Mouse (Mus musculus): ENCODE data around the gene Gtpbp4. TPM values are rescaled to one million over a fixed set of nuclear protein-coding genes. Genes with fewer than 3 reads are reported as not detected.
"Not testable (repeated sequence)": the region's sequence is repeated elsewhere in the genome, so short reads cannot be mapped to it uniquely, and the experiment has no call there.

Gene Gtpbp4
- polyA plus RNA-seq, 1 experiment = 7.5 TPM

GRCm38 (mm10) chr13:8948131-8948530 is 47.8 kb downstream of the Gtpbp4 start, which contains the start of gene Gm9745:
Gm9745 (minus strand) TSS chr13:8948231.
- not testable (repeated sequence) for H3K27ac ChIP-seq (ENCODE audit: insufficient read depth, low read depth, low read length); DNase-seq; H3K4me3 ChIP-seq (ENCODE audit: insufficient read depth, low read depth, low read length); H3K27me3 ChIP-seq (replicated peaks; ENCODE audit: control insufficient read depth, insufficient read depth, low read length); H3K36me3 ChIP-seq (ENCODE audit: control insufficient read depth, insufficient read depth, low read length); H3K4me1 ChIP-seq (ENCODE audit: control insufficient read depth, insufficient read depth, low read length)

GRCm38 (mm10) chr13:8943828-8944227 is 52.1 kb downstream of the Gtpbp4 start:
- DNase-seq; H3K4me3 ChIP-seq (ENCODE audit: insufficient read depth, low read depth, low read length); H3K36me3 ChIP-seq (ENCODE audit: control insufficient read depth, insufficient read depth, low read length); H3K4me1 ChIP-seq (ENCODE audit: control insufficient read depth, insufficient read depth, low read length); H3K27me3 ChIP-seq (replicated peaks; ENCODE audit: control insufficient read depth, insufficient read depth, low read length); H3K27ac ChIP-seq (ENCODE audit: insufficient read depth, low read depth, low read length): not testable (repeated sequence)
- WGBS = no CpG with 5 or more reads among the region's 5 CpGs

- 0% methylated on average over 1 of the region's 5 CpGs for WGBS
- not testable (repeated sequence) for H3K27me3 ChIP-seq (replicated peaks; ENCODE audit: control insufficient read depth, insufficient read depth, low read length); H3K36me3 ChIP-seq (ENCODE audit: control insufficient read depth, insufficient read depth, low read length); DNase-seq; H3K4me3 ChIP-seq (ENCODE audit: insufficient read depth, low read depth, low read length); H3K4me1 ChIP-seq (ENCODE audit: control insufficient read depth, insufficient read depth, low read length); H3K27ac ChIP-seq (ENCODE audit: insufficient read depth, low read depth, low read length)
Observed at GRCm38 (mm10) chr13:8941701-8942100, 54.2 kb downstream of the Gtpbp4 start.

GRCm38 (mm10) chr13:8941110-8941509 is 54.8 kb downstream of the Gtpbp4 start:
- not testable (repeated sequence) for H3K27me3 ChIP-seq (replicated peaks; ENCODE audit: control insufficient read depth, insufficient read depth, low read length); H3K27ac ChIP-seq (ENCODE audit: insufficient read depth, low read depth, low read length); H3K4me1 ChIP-seq (ENCODE audit: control insufficient read depth, insufficient read depth, low read length); H3K4me3 ChIP-seq (ENCODE audit: insufficient read depth, low read depth, low read length); H3K36me3 ChIP-seq (ENCODE audit: control insufficient read depth, insufficient read depth, low read length); DNase-seq
- WGBS = 86% methylated on average over 4 of the region's 4 CpGs

GRCm38 (mm10) chr13:8937611-8938140 is 58.2 kb downstream of the Gtpbp4 start:
- not testable (repeated sequence) for H3K27me3 ChIP-seq (replicated peaks; ENCODE audit: control insufficient read depth, insufficient read depth, low read length); H3K4me1 ChIP-seq (ENCODE audit: control insufficient read depth, insufficient read depth, low read length); H3K36me3 ChIP-seq (ENCODE audit: control insufficient read depth, insufficient read depth, low read length); H3K4me3 ChIP-seq (ENCODE audit: insufficient read depth, low read depth, low read length); H3K27ac ChIP-seq (ENCODE audit: insufficient read depth, low read depth, low read length); DNase-seq
- 78% methylated on average over 6 of the region's 6 CpGs for WGBS

- H3K4me3 ChIP-seq (ENCODE audit: insufficient read depth, low read depth, low read length) = no peak overlapping the region
- WGBS = 71% methylated on average over 2 of the region's 2 CpGs
- H3K27ac ChIP-seq (ENCODE audit: insufficient read depth, low read depth, low read length) = no peak overlapping the region
- H3K4me1 ChIP-seq (ENCODE audit: control insufficient read depth, insufficient read depth, low read length) = no peaks in the 10 kb centered on the region
- no peaks in the 10 kb centered on the region for H3K27me3 ChIP-seq (replicated peaks; ENCODE audit: control insufficient read depth, insufficient read depth, low read length)
- DNase-seq = no peak
- H3K36me3 ChIP-seq (ENCODE audit: control insufficient read depth, insufficient read depth, low read length) = no peaks in the 10 kb centered on the region
- TF ChIP-seq POLR2A (IDR thresholded peaks at IDR 0.05; ENCODE audit: low read depth, low read length) (no peak), CTCF (conservative IDR thresholded peaks at IDR 0.05; ENCODE audit: insufficient read depth, insufficient read length, low read depth, low read length) (no peak)
Observed at GRCm38 (mm10) chr13:8933499-8933898, 62.4 kb downstream of the Gtpbp4 start.

Other genes with a start within 250 kb of the Gtpbp4 start
- 9.9 and 11.4 TPM in 2 replicates for gene Wdr37, start 124.2 kb downstream of the Gtpbp4 start, polyA plus RNA-seq (2012; rRNA removed)
- gene Idi1, start 110.6 kb downstream of the Gtpbp4 start, polyA plus RNA-seq (2012; rRNA removed) = 8.8 and 11.0 TPM in 2 replicates
- not detected in 2 replicates for gene Gm9745, start 47.9 kb downstream of the Gtpbp4 start, polyA plus RNA-seq (2012; rRNA removed)
- not detected in 2 replicates for gene Idi2, start 43.2 kb downstream of the Gtpbp4 start, polyA plus RNA-seq (2012; rRNA removed)
- gene Larp4b, start 97.8 kb upstream of the Gtpbp4 start, polyA plus RNA-seq (2012; rRNA removed) = 17.9 and 21.5 TPM in 2 replicates